Mouse (Mus musculus) ZHBTc4 (cell line): ENCODE results near the gene Pcyt2.

Experiments
- DNase-seq: peaks from one replicate; pipeline ENCODE4 v3.0.0-alpha.2; 2011; ENCODE audit warnings: low read depth, low spot score

Gene Pcyt2

GRCm38 (mm10) chr11:120633520-120634343 is 16.0 kb upstream of the Pcyt2 start, which contains the start of gene Mafg:
TSS of gene Mafg (minus strand) at chr11:120633600.
- DNase-seq: peak; percentile 99

- peak; percentile 87 for DNase-seq
These were observed 15.1 kb upstream of the Pcyt2 start for GRCm38 (mm10) chr11:120632559-120633519.

DNA sequence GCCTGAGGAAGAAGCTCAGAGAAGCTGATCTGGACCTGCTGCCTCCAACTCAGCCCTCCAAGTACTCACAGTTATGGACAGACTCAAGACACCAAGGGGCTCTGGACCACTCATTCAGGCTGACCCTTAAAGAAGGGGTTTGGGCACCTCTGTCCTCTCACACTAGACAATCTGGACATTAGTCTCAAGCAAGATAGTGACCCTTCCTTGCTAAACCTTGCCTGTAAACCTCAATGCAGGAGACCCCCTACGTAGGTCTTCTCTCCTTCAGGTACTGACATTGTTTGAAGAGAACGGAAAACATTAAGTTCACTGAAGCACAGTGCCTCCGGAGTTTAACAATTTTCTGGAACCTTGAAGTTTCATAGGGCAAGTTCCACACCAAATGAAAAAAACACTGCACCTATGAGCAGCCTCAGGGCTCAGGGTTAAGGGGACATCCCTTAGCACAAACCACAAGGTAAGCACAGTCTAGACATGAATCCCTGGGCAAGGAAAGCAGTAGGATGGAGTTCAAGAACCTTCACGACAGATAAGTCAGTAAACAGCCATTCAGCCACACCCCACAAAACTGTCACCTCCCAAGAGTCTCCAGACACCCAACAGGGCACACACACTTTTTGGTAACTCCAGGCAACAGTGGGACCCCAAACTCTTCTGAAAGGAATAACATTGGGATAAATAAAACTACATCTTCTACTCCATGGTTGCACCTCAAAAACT is 14.2 kb upstream of the Pcyt2 start:
- no peak for DNase-seq

DNA sequence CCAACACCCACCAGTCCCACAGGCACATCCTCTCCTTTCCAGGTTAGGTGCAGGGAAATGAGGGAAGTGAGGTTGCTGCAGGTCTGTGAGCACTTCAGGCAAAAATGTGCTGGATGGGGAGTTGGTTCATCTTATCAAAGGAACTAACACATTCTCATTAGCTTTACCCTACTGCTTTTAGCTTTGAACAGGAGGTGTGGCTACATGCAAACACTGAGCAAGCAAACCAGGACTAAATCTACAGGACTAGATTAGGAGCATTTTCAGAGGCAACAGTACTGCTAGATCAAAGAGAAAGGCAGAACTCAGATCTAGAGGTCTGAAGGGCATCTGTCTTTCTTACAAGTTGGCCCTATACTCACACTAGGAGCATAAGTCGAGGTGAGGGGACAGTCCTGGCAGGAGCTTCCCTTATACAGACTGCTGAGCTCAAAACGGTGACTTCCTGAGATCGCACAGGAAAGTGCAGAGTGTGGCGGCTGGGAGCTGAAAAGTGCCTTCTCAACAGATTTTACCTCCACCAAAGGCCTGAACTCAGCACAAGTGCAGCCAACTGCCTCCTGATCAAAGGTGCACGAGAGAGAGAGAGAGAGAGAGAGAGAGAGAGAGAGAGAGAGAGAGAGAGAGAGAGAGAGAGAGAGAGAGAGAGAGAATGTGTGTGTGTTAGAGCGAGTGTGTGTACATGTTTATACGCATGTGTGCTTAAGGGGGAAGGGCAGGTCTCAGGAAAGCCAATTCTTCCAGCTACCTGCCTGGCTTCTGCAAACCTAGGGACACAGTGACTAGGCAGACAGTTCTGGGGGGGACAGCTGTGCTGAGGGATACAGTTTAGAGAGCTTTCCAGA is 13.4 kb upstream of the Pcyt2 start:
- DNase-seq: no peak

DNA sequence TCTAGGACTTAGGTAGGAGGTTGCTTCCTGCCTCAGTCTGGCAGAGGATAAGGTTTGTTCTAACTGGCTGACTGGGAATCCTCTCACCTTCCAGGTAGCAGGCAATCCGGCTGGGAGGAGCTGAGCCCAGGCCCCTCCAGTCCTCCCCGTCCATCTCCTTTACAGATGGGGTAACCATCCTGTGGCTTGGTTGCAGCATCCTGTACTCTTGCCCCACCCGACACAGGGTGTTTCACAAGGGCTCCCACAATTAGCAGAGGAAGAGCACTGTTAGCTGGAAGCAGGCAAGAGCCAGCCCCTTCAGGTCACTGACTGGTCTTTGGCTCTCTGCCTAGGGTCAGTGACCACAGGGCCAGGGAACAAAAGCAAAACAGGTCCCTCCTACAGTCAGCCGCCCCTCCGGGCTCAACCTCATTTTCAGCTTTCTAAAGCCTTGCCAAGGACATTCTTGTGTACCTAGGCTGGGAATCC is 12.7 kb upstream of the Pcyt2 start:
- DNase-seq: no peak

DNA sequence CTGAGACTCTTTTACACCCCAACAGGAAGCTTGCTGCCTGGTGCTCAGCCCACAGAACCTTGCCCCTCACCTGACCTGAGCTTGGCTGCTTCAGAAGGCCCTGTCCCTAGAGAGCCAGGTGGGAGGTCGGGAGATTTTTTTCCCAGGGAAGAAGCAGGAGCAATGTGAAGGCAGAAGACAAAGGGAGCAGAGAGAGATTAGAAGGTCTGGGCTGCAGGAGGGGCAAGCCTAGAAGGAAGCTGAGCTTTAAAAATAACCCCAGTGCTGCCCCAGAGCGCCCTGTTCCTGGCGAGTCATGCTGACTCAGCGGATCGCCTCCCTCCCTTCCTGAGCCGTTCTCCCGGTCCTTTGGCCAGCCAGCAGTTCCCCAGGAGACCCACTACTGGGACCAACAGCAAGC is 12.2 kb upstream of the Pcyt2 start:
- peak; percentile 59 for DNase-seq

DNA sequence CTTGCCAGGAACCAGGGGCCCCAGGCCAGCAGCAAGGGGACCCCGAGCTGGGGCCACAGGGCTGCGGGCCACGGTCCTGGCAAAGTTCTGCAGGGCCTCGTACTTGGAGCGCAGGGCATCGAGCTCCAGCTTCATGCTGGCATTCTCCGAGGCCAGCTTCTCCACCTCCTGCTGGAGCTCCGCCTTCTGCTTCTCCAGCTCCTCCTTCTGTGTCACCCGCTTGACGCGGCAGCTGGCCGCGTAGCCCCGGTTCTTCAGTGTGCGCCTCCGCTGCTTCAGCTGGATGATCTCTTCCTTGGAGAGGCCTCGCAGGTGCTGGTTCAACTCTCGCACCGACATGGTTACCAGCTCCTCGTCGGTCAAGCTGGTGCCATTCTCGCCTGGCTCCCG is 11.6 kb upstream of the Pcyt2 start:
- DNase-seq: peak; percentile 67

DNA sequence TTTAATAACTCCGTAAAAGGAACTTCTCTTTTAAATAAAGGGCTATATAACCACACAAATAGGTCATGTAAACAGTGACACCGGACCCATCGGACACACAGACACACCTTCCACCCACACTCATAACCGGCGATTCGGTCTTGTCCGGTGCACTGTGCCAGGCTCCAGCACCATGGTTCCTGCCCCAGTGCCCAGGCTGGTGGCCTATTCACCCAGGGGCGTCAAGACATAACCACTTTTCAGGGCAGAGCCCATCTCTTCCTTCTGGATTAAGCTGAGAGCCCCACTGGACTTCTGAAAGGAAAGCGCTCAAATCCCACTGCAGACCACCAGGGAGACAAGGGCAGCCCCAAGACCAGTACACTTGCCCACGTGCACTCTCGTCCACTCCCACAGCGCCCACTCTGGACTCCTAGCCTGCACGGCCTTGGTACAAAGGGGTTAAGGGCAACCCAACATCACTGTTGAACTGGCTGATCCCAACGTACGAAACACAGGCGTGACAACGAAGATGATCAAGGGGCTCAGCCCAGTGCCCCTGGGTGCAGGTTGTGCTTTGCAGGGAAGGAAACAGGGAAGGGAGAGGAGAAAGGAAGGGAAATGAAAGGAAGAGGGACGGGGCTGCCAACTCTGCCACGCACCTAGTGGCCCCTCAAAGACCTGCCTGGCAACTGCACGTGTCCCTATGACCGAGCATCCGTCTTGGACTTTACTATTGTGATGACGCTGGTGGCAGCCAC is 11.0 kb upstream of the Pcyt2 start:
- no peak for DNase-seq

DNA sequence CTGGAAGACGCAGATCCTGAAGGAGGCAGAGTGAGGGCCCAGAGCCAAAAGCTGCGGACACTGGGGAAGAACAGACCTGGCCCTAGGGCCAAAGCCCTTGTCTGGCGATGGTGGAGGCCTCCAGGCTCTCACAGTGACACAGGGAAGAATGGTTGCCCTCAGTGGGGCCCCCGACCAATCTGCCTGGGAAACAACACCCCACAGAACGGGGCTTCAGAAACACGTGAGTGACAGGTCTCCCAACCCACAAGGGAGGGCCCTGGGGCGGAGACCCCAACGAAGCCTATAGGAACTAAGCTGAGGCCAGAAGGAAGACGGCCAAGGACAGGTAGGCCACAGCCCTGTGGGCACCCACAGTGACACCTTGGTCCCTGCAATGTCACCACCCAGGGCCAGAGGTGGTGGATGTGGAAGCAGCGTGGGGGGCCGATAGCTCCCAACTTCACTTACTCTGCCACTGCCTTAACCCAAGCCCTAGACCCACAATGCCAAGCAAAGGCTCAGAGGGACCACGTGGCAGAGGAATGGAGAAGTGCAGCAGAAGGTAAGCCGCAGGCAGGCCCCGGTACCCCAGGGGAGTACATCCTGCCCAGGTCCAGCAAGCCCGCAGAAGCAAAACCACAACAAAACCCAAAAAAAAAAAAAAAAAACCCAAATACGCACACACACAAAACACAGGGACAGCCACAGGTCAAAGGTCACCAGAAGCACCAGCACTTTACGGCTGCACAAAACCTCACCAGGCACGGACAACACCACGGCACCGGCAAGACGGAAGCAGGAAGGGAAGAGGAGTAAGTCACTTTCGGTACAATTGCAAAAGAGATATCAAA is 9.9 kb upstream of the Pcyt2 start:
- DNase-seq: peak; percentile 37

DNA sequence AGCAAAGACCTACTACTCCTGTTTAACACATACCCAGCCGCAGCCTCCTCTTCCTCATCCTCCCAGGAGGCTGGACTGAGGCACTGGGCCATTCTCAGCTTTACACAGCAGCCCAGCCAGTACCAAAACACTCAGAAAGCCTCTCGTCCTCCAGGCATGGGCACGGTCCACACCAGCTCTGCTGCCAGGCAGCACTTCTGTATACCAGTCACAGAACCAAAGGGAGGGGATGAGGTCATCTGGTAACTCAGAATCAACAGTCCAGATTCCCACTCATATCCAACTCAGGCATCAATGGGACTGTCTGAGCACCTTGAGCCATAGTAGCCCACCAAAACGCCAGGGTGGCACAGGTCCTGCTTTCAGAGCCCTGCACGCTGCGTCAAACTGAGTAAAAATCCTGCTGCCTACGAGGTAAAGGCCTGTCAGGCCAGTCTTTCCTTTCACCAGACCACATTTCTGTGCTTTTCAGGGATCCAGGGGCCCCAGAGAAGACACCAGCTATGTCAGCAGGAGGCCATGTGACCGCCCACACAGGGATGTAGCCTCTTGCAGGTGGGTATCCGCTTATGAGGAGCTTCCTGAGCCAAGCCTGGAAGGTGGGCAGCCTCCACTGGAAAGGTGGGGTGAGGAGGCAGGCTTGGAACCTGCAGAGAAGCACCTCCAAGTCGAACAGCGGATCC is 9.2 kb upstream of the Pcyt2 start:
- DNase-seq: no peak

DNA sequence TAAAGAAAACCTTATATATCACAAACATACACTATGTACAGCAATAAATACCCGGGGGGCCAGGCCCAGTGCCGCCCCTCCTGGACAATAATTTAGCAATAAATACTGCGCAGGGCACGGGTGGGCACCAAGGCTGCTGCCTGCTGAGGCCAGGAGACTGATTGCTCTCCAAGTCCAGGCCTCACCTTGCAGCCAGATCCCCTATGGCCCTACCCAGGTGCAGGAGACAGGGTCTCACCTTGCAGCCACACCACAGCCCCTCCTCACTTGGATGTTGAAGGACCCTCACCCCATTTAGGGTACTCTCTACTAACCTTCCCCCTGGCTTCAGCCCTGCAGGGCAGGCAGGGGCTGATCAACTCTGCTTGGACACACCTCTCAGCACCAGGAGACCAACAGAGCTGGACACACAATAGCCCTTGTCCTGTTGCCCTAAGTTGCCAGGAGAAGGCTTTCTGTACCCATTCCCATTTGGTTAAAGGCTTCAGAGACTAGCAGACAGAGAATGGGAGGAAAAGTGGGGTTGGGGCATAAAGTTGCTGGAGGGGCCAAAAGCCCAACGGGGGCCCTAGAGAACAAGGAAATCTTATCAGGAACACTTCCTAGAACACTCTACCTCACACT is 7.5 kb upstream of the Pcyt2 start, which contains the start of gene Sirt7:
Sirt7 (minus strand) TSS at position 89 of the 624 bp plus-strand sequence.
- no peak for DNase-seq

GRCm38 (mm10) chr11:120624680-120625111 is 7.0 kb upstream of the Pcyt2 start:
- DNase-seq: peak; percentile 94

DNA sequence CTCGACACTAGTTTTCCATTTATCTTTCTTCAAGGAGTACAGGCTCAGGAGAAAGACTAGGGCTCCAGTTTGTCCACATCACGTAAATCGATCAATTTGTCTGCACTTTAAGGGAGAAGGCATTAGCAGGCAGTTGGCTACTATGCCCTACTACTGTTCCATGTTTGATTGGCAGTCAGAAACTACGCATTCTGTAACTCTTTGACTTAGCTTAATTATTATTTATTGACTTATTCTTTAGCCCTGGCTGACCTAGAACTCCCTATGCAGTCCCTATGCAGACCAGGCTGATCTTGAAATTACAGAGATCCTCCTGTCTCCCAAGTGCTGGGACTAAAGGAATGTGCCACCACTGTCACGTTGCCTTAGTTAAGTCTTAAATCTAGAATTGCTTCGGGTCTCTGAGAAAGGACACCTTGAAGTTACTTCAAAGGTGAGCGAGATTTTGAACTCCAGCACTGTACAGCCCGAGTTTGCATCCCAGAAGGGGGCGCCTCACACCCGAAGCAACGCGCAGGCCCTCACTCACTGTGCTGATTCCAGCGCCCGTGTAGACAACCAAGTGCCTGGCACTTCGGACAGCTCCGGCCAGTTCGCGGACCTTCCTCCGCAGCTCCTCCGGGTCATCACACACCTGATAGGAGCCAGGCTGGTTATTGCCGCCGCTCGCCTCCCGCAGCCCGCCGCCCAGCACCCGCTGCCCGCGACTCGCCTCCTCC is 6.4 kb upstream of the Pcyt2 start:
- peak; percentile 85 for DNase-seq

DNA sequence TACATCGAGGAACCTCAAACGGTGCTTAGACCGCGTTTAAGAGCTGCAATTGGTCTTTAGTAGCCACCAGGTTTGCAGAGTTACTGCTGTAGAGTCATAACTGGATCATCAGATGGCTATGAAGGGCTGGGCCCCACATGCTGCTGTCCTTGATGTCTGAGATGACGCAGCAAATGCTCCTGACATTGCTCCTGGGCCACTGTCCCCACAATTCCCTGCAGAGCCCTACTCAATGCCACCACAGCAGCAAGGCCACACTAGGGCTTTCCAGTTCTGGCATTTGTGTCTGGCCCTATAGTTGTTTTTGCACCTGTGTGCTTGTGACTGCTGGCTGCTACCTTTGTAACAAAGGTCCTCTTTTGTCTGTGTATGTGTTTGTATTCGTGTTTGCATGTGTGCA is 5.1 kb upstream of the Pcyt2 start:
- DNase-seq: no peak

DNA sequence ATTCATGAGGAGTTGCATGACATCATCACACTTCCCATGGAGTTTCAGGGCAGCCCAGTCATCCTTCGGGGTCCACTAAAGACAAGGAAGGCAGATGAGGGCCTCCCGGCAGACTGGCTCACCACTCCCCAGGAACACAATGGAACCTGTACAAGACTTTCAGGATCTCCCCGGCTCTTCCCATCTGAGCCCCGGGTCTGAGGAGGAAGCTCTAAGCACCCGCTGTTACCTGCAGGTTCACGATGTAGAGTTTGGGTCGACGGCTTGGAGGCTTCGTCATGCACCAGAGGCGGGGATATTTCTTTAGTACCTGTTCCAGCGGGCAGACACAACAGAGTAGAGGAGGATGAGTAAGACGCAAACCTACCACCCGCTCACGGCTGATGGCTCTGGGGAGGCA is 2.5 kb upstream of the Pcyt2 start:
- DNase-seq: no peak

DNA sequence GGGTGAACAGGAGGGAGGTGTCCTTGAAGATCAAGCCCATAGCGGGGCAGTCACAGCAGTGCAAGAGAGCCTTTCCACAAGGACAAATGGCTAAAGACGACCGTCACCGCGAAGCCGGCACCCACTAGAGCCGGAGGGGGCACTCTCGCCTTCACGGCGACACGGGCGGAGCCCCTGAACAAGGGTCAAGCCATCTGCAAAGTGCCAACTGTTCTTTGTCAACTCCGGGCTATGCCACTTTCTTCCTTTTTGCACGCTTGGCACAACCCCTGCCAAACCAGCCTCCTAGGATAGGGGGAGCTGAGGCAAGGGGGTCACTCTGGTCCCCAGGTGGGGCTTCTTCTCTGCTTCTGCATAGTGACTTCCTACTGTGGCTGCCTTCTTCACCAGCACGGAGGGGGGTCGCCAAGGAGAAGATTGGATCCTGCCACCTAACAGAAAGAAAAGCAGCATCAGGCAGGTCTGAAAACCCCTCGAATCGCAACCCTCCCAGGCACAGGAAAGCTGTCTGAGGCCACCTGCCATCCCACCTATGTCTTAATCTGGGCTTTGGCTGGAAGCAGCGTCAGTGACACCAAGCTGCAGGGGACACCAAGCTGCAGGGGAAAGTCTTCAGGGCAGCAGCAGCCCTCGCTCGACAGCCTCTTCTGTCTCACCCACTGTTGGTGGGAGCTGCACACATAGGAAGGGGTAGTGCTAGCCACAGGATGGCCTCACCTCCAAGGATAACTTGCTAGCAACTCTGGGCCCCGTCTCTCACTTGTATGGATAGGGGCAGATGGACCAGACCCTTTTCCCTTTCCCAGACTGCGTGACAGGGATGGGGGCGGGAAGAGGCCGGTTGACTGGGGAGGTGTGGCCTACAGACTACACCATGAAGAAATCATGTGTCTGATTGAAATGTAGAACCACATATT is 1.1 kb upstream of the Pcyt2 start:
- DNase-seq: no peak
